Comparison of ENCODE assay signal across 9 mouse cellular contexts in the genomic region with DNA sequence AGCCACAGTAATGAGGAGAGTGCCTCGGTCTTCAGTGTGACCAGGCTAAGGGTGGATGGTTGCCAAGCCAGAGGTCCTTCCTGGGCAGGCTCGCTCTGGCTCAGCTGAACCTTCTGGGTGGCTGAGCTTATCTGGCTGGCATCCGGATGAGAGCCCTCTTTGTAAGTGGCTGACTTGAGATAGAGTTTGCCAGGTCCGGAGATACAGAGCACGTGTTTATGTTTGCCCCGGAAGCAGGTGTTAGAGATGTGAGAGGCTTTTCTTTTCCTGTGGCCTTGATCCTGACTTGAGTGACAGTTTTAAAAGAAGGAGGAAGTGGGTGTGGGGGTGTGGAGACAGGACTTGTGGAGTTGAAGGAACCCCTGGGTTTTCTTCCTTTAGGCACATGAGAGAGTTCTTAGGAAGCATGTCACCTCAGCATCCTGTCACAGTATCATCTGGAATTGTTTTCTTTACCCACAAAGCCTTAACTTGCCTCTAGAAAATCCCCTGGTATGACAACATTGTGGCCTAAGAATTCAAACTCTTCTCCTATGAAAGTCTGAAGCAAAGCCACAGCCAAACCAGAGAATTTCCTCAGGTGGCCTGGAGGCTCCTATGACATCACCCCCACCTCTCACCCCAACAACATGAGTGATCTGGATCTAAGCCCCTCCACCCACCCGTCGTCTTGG. TPM values are rescaled to one million over a fixed set of nuclear protein-coding genes. Genes with fewer than 3 reads are reported as not detected.
DNase-seq lines count a peak whose midpoint lies in the region; ATAC-seq and TF ChIP-seq lines count a peak whose summit lies in the region.
"Had no signal": no experiment of that assay in that cellular context is flagged by ENCODE, and none has a peak within 500 bp of the region (broad histone marks: within the 10 kb centered on the region; RNA-seq: fewer than 3 reads in every experiment).

No protein-coding gene starts in this region.

- DNase-seq in gastrocnemius, postnatal 14 days: peak; percentile 40
- no peak for DNase-seq in gastrocnemius, postnatal 36 days
- DNase-seq in Muller cell, postnatal 12 days (ENCODE audit: inconsistent ontology term): peak; percentile 92
- DNase-seq in lung, postnatal 14 days: peak; percentile 77
- no peak for DNase-seq in stomach, postnatal 0 days (ENCODE audit: low spot score)
- DNase-seq in gastrocnemius, adult 8-10 months (ENCODE audit: low spot score in 2 of 2): no peak

- no peak for TF ChIP-seq CTCF in stomach, postnatal 0 days (IDR thresholded peaks at IDR 0.05; ENCODE audit: low read depth)

- intact Hi-C loops in gastrocnemius, postnatal 14 days (cut with DNase I; ENCODE audit: low total_unique reads): no loop called here
- intact Hi-C loops in gastrocnemius, postnatal 36 days (cut with DNase I): no loop called here

- 48% methylated on average over 8 of the region's 8 CpGs for WGBS in forebrain, embryonic 16.5 days
- WGBS in kidney, embryonic 15.5 days: 58% methylated on average over 8 of the region's 8 CpGs
- WGBS in stomach, postnatal 0 days: 48% methylated on average over 8 of the region's 8 CpGs

- no peaks in the 10 kb centered on the region for H3K9me3 ChIP-seq in forebrain, embryonic 16.5 days (ENCODE audit: control insufficient read depth, low read length)
- no peaks in the 10 kb centered on the region for H3K9me3 ChIP-seq in kidney, embryonic 15.5 days (replicated peaks)
- H3K9me3 ChIP-seq in stomach, postnatal 0 days (ENCODE audit: control insufficient read depth, low read length): no peaks in the 10 kb centered on the region
- H3K9me3 ChIP-seq: G1E had no signal

- ATAC-seq in forebrain, embryonic 16.5 days: peak; percentile 44
- 0 out of 2 replicates have a peak, but pooled peaks have one; percentile 13 for ATAC-seq in kidney, embryonic 15.5 days (replicated peaks; ENCODE audit: low FRiP score)
- ATAC-seq in stomach, postnatal 0 days (ENCODE audit: low FRiP score, low TSS enrichment): 0 out of 2 replicates have a peak, but pooled peaks have one; percentile 18

- peak overlapping the region; percentile 81 for H3K27ac ChIP-seq in forebrain, embryonic 16.5 days (ENCODE audit: low read length)
- H3K27ac ChIP-seq in kidney, embryonic 15.5 days: no peak overlapping the region
- no peak overlapping the region for H3K27ac ChIP-seq in stomach, postnatal 0 days (replicated peaks)

- H3K27me3 ChIP-seq in forebrain, embryonic 16.5 days (replicated peaks; ENCODE audit: control insufficient read depth, insufficient read depth, low read length): no peaks in the 10 kb centered on the region
- no peaks in the 10 kb centered on the region for H3K27me3 ChIP-seq in kidney, embryonic 15.5 days
- no peaks in the 10 kb centered on the region for H3K27me3 ChIP-seq in stomach, postnatal 0 days (ENCODE audit: control insufficient read depth, insufficient read depth, low read length)

- TF ChIP-seq EP300 in stomach, postnatal 0 days (optimal IDR thresholded peaks at IDR 0.05): no peak

- H3K36me3 ChIP-seq in forebrain, embryonic 16.5 days (ENCODE audit: control insufficient read depth, insufficient read depth): peaks cover 15% of the 10 kb centered on the region
- peaks cover 20% of the 10 kb centered on the region for H3K36me3 ChIP-seq in kidney, embryonic 15.5 days
- peaks cover 16% of the 10 kb centered on the region for H3K36me3 ChIP-seq in stomach, postnatal 0 days (ENCODE audit: control insufficient read depth, insufficient read depth, low read length)

- H3K4me1 ChIP-seq in forebrain, embryonic 16.5 days (replicated peaks; ENCODE audit: control insufficient read depth, insufficient read depth, low read length): peaks cover 12% of the 10 kb centered on the region
- peaks cover 16% of the 10 kb centered on the region for H3K4me1 ChIP-seq in kidney, embryonic 15.5 days
- H3K4me1 ChIP-seq in stomach, postnatal 0 days (replicated peaks; ENCODE audit: control insufficient read depth, insufficient read depth): no peaks in the 10 kb centered on the region

- H3K4me2 ChIP-seq in forebrain, embryonic 16.5 days (ENCODE audit: low read length): no peak overlapping the region
- no peak overlapping the region for H3K4me2 ChIP-seq in kidney, embryonic 15.5 days
- no peak overlapping the region for H3K4me2 ChIP-seq in stomach, postnatal 0 days (replicated peaks; ENCODE audit: low read depth)

- no peak overlapping the region for H3K4me3 ChIP-seq in forebrain, embryonic 16.5 days (replicated peaks; ENCODE audit: low read length)
- no peak overlapping the region for H3K4me3 ChIP-seq in kidney, embryonic 15.5 days (replicated peaks)
- H3K4me3 ChIP-seq in stomach, postnatal 0 days (ENCODE audit: low read depth, low read length): no peak overlapping the region

- H3K9ac ChIP-seq in forebrain, embryonic 16.5 days (replicated peaks; ENCODE audit: low read depth, low read length): no peak overlapping the region
- no peak overlapping the region for H3K9ac ChIP-seq in kidney, embryonic 15.5 days
- H3K9ac ChIP-seq in stomach, postnatal 0 days (ENCODE audit: low read length): no peak overlapping the region

RNA-seq across cellular contexts. Expression of a gene that starts 23.3 kb away (rescaled TPM):
- not detected for total RNA-seq in gastrocnemius, postnatal 14 days (2021)
- total RNA-seq in gastrocnemius, postnatal 36 days (2021): not detected
- 71.6 and 94.9 TPM in 2 replicates for polyA plus RNA-seq in forebrain, embryonic 16.5 days (2015; fragmentation: Nextera tagmentation; extraction: Ambion mirVana)
- 0.14 and 0.39 TPM in 2 replicates for polyA plus RNA-seq in kidney, embryonic 15.5 days (2015; fragmentation: Nextera tagmentation; extraction: Ambion mirVana)
- 0.16 and 0.28 TPM in 2 replicates for polyA plus RNA-seq in stomach, postnatal 0 days (2015; fragmentation: Nextera tagmentation; extraction: Ambion mirVana)
- total RNA-seq in gastrocnemius, adult 8-10 months (2022): not detected
- total RNA-seq: G1E had no signal
- polyA plus RNA-seq: G1E had no signal

RNA-seq across cellular contexts. Expression of a gene that starts 28.2 kb away (rescaled TPM):
- total RNA-seq in gastrocnemius, postnatal 14 days (2021): under 1 TPM; 0.66 to 0.86 TPM
- total RNA-seq in gastrocnemius, postnatal 36 days (2021): under 1 TPM; 0.13 to 0.37 TPM
- polyA plus RNA-seq in forebrain, embryonic 16.5 days (2015; fragmentation: Nextera tagmentation; extraction: Ambion mirVana): 6.6 and 6.9 TPM in 2 replicates
- polyA plus RNA-seq in kidney, embryonic 15.5 days (2015; fragmentation: Nextera tagmentation; extraction: Ambion mirVana): 12.0 and 12.6 TPM in 2 replicates
- 1.4 and 1.8 TPM in 2 replicates for polyA plus RNA-seq in stomach, postnatal 0 days (2015; fragmentation: Nextera tagmentation; extraction: Ambion mirVana)
- total RNA-seq in gastrocnemius, adult 8-10 months (2022): not detected

Comparison
In these comparisons a context has a peak if more than half of its experiments do, and no peak if none do; other contexts are left out.
1. DNase-seq: peak in gastrocnemius, postnatal 14 days (single experiment), Muller cell, postnatal 12 days (single experiment) and lung, postnatal 14 days (single experiment); none in gastrocnemius, postnatal 36 days (0 of 2), stomach, postnatal 0 days (single experiment) and gastrocnemius, adult 8-10 months (0 of 2).
2. Peak in every context shown above with its lines, with median percentiles within 50 percentile points of each other: ATAC-seq.